ENCODE assay signal across 13 mouse cellular contexts in the genomic region with DNA sequence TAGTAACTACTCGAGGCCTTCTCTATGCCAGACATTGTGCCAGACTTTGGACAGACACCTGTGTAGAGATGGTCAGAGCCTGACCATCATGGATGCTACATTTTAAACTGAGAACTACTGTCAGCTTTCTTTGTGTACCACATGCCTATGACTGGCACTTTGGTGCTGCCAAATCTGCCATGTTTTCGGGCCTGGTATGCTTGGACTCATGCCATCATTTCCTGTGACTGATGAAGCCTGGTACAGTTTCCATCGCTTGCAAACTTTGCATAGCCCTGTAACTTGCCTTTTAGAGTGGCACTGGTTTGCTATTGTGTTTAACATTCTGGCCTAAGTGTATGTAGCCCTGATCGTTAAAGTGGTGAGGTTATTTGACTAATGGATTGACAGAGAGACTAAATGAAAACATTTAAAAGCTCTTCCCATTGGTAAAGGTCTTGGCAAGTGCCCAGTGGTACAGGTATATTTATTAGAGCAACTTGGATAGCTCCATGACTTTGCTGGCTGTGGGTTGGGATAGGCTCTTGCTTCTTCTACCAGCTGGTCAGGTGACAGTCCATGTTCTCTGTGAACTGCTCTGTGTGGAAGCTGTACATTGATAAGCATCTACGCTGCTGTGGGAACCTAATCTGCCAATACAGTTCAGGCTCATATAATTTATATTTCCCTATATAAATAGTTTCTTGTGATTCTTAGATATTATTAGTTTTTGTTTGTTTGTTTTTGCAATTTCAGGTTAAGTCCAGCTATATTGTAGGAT. TPM values are rescaled to one million over a fixed set of nuclear protein-coding genes. Genes with fewer than 3 reads are reported as not detected.
A peak's percentile ranks its signal among the peaks of the same experiment; 100 is the strongest.
DNase-seq lines count a peak whose midpoint lies in the region; ATAC-seq lines count a peak whose summit lies in the region.
"Had no signal": no experiment of that assay in that cellular context is flagged by ENCODE, and none has a peak within 500 bp of the region (broad histone marks: within the 10 kb centered on the region; RNA-seq: fewer than 3 reads in every experiment).

No protein-coding gene starts in this region.

- H3K4me1 ChIP-seq in intestine, embryonic 16.5 days (ENCODE audit: control insufficient read depth, insufficient read depth, low read length): no peaks in the 10 kb centered on the region
- H3K4me1 ChIP-seq: embryonic facial prominence, embryonic 15.5 days; intestine, embryonic 15.5 days; limb, embryonic 12.5 days had no signal

- no peaks in the 10 kb centered on the region for H3K36me3 ChIP-seq in intestine, embryonic 16.5 days (ENCODE audit: control insufficient read depth, insufficient read depth, low read length)
- H3K36me3 ChIP-seq: embryonic facial prominence, embryonic 15.5 days; intestine, embryonic 15.5 days; limb, embryonic 12.5 days had no signal

- H3K9ac ChIP-seq in intestine, embryonic 16.5 days (ENCODE audit: low read depth, low read length): no peak overlapping the region
- H3K9ac ChIP-seq: embryonic facial prominence, embryonic 15.5 days; intestine, embryonic 15.5 days; limb, embryonic 12.5 days had no signal

- no peak for DNase-seq in frontal cortex, postnatal 10 days (ENCODE audit: low spot score in 2 of 2)
- DNase-seq in 416B (ENCODE audit: low read depth): peak; percentile 42
- DNase-seq in brain, adult 2 months (ENCODE audit: low read depth, low spot score): peak; percentile 68
- DNase-seq: adrenal gland, postnatal 36 days; heart, postnatal 4 days; lung, adult 18-20 months had no signal

- H3K27me3 ChIP-seq in intestine, embryonic 16.5 days (replicated peaks; ENCODE audit: control insufficient read depth, insufficient read depth, low read length): no peaks in the 10 kb centered on the region
- H3K27me3 ChIP-seq: embryonic facial prominence, embryonic 15.5 days; intestine, embryonic 15.5 days; limb, embryonic 12.5 days had no signal

- no peak overlapping the region for H3K4me2 ChIP-seq in intestine, embryonic 16.5 days (ENCODE audit: low read depth, low read length)
- H3K4me2 ChIP-seq: embryonic facial prominence, embryonic 15.5 days; intestine, embryonic 15.5 days; limb, embryonic 12.5 days had no signal

- H3K9me3 ChIP-seq in intestine, embryonic 16.5 days (ENCODE audit: control insufficient read depth, low read length): no peaks in the 10 kb centered on the region
- H3K9me3 ChIP-seq: embryonic facial prominence, embryonic 15.5 days; intestine, embryonic 15.5 days; limb, embryonic 12.5 days had no signal

- 79% methylated on average over 5 of the region's 5 CpGs for WGBS in intestine, embryonic 16.5 days

- ATAC-seq in frontal cortex, adult (ENCODE audit: low TSS enrichment): 0 out of 2 replicates have a peak, but pooled peaks have one; percentile 10
- ATAC-seq in hematopoietic stem cell, adult 5-6 weeks (replicated peaks in 1 of 2; ENCODE audit: insufficient read depth in 1 of 2, low FRiP score in 2 of 2, low TSS enrichment in 1 of 2, low read depth in 1 of 2, poor library complexity in 2 of 2, severe bottlenecking in 2 of 2): peak; percentile 35 to 51; a peak in 2 of 4 replicates
- ATAC-seq in monocyte, adult 5-6 weeks (replicated peaks; ENCODE audit: insufficient number of reproducible peaks, low FRiP score, low TSS enrichment, poor library complexity, severe bottlenecking): no peak
- no peak for ATAC-seq in intestine, embryonic 16.5 days
- ATAC-seq: intestine, embryonic 15.5 days had no signal

- no peak overlapping the region for H3K4me3 ChIP-seq in intestine, embryonic 16.5 days (ENCODE audit: low read length)
- H3K4me3 ChIP-seq: embryonic facial prominence, embryonic 15.5 days; intestine, embryonic 15.5 days; limb, embryonic 12.5 days had no signal

- H3K27ac ChIP-seq in intestine, embryonic 16.5 days (ENCODE audit: low read length): no peak overlapping the region
- H3K27ac ChIP-seq: embryonic facial prominence, embryonic 15.5 days; intestine, embryonic 15.5 days; limb, embryonic 12.5 days had no signal

RNA-seq across cellular contexts. Expression of a gene that starts 44.5 kb away (rescaled TPM):
- 809 and 896 TPM in 2 replicates for total RNA-seq in hematopoietic stem cell, adult 5-6 weeks (2017)
- total RNA-seq in monocyte, adult 5-6 weeks (2017): 0.48 to 0.87 TPM (median 0.53 TPM) in 3 replicates
- polyA plus RNA-seq in intestine, embryonic 16.5 days (2015; fragmentation: Nextera tagmentation; extraction: Ambion mirVana): 56.2 and 59.3 TPM in 2 replicates

Comparison
In these comparisons a context has a peak if more than half of its experiments do, and no peak if none do; other contexts are left out.
1. ATAC-seq: peak in frontal cortex, adult (single experiment) and hematopoietic stem cell, adult 5-6 weeks (2 of 2); none in monocyte, adult 5-6 weeks (single experiment) and intestine, embryonic 16.5 days (single experiment).
2. DNase-seq: peak in 416B (single experiment) and brain, adult 2 months (single experiment); none in frontal cortex, postnatal 10 days (0 of 2).
3. RNA of a gene that starts 44.5 kb away (total RNA-seq): 809 to 896 TPM in hematopoietic stem cell, adult 5-6 weeks; 0.48 to 0.87 TPM in monocyte, adult 5-6 weeks; every median in the first group is over 100 times any median in the second.